Mouse (Mus musculus) heart, adult 2 months (tissue): ENCODE measurements around the gene Pak6.

Experiments used
- EP300 ChIP-seq: fragments of 200-500 bp; IDR thresholded peaks from 2 replicates; pipeline ENCODE4 v1.6.1; 2011; ENCODE audit warnings: low read depth, low read length, control low read depth; ENCODE audit not compliant: insufficient read depth
- POLR2A ChIP-seq: fragments of 200-500 bp; IDR thresholded peaks from 2 replicates; pipeline ENCODE4 v1.6.1; 2011; ENCODE audit warnings: mild to moderate bottlenecking, low read depth, low read length, control low read depth; ENCODE audit not compliant: insufficient read depth

DNA sequence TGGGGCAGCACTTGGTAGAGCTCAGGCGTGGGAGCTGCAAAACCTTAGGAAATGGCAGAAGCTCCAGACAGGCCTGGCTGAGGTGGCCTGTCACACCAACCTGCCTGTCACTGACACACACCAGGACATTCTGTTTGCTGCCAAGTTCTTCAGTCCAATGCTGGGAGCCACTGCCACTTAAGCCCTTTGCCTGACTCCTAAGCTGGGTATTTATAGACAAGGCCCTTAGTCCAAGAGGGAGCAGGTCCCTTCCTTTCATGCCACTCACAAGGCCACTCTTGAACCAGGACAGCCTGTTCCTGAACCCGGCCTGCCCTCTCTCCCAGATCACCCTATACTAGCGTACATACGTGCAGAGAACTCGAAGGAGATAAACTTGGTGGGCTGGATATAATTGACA, 53.6 kb downstream of the Pak6 start:
- TF ChIP-seq EP300, result peak; percentile 94
- 0 out of 2 replicates have a peak, but pooled peaks have one; percentile 42 for TF ChIP-seq POLR2A
